Mouse (Mus musculus): ENCODE measurements at regions not wholly inside any gene's neighbourhood (a gene's known extent, or its start where the extent isn't known, plus 50 kb on each side); places are given as distances from the start of the nearest gene placed in this dataset.

GRCm38 (mm10) chr9:41833408-41833807 is 290.7 kb downstream of the Sorl1 start:
- DNase-seq (ENCODE audit: low spot score) = no peak

- DNase-seq (ENCODE audit: low spot score) = no peak
Measured at GRCm38 (mm10) chr9:41827356-41827755, 296.7 kb downstream of the Sorl1 start.

DNA sequence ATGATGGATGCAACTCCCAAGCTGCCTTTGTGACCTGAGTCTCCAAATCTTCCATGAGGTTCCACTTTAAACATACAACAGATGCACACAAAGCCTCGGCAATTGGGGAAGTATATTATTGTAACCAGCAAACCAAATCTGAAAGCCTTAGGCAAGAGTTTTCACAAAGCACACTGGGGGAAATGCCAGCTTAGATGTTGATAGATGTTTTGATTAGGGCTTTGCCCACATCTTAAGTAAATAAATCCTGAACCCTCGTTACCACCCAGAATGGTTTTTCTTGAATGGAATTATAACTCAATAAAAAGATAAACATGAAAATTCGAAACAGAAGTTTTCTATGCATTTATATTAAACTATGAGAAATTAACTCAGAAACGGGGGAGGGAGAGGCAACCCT is 302.7 kb downstream of the Sorl1 start:
- no peak for DNase-seq (ENCODE audit: low spot score)

DNA sequence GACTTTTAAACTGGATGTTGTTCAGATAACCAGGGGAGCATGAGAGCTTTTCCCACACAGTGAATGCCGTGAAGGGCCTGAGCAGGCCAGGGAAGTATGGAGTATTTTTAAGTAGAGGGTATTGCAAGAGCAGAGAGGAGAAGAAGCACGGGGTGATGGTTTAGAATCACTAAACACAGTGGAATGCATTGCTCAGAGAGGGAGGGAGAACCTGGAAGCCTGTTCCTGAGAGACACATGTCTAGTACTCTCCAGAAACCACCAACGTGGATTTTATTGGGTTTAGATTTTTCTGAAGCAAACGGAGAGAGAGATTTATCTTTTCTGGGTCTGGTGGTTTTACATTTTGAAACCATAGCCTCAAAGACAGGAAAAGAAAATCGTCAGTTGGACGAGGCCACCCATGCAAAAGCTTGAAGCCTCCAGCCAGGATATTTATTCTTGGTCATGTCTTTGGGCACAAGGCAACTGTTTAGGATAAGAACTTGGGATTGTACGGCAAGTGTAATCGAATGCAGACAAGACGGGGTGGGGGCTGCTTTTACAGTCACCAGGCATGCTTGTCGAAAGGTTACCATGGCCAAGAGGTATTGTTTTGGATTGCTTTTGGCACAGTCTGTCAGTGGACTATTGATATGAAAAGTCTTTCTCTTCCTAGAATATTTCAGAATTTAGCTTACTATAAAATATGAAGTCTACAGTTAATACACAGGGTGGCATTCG is 306.2 kb downstream of the Sorl1 start:
- no peak for DNase-seq (ENCODE audit: low spot score)

- DNase-seq (ENCODE audit: low spot score) = no peak
Measured at GRCm38 (mm10) chr9:41815921-41816320, 308.2 kb downstream of the Sorl1 start.

GRCm38 (mm10) chr9:41809291-41809690 is 314.8 kb downstream of the Sorl1 start:
- DNase-seq (ENCODE audit: low spot score) = no peak

- DNase-seq (ENCODE audit: low spot score) = no peak
Measured at GRCm38 (mm10) chr9:41808791-41809190, 315.3 kb downstream of the Sorl1 start.

- no peak for DNase-seq (ENCODE audit: low spot score)
Measured at GRCm38 (mm10) chr9:41806289-41806621, 317.8 kb downstream of the Sorl1 start.

GRCm38 (mm10) chr9:41805491-41806288 is 318.4 kb downstream of the Sorl1 start:
- DNase-seq (ENCODE audit: low spot score) = no peak

DNA sequence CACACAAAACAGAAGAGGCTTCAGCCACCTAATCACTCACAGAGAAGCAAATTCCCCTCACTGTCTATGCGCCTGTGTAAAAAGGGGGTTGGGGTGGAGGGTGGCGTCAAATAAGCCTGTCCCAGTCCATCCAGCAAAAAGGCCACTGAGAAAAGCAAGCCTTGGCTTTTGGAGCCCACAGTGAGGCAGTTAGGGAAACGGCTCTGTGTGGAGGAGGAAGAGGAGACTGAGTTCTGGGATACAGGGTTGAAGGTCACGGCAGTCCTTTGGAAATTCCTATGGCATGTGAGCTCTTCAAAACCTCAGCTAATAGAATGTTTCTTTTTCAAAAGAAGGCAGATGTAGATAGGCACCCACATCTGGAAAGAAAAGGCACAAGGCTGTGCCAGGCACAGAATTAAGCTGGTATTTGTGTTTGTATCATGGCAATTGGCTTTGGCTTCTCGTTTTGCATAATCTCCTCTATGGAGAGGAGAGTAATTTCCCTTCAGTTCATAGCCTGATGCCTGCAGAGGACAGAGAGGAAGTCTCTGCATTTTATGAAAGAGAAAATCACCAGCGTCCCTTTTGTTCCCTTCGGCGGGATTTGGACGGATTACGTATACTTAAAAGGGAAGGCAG is 319.3 kb downstream of the Sorl1 start:
- no peak for DNase-seq (ENCODE audit: low spot score)

GRCm38 (mm10) chr9:41803680-41804460 is 320.2 kb downstream of the Sorl1 start:
- no peak for DNase-seq (ENCODE audit: low spot score)

DNA sequence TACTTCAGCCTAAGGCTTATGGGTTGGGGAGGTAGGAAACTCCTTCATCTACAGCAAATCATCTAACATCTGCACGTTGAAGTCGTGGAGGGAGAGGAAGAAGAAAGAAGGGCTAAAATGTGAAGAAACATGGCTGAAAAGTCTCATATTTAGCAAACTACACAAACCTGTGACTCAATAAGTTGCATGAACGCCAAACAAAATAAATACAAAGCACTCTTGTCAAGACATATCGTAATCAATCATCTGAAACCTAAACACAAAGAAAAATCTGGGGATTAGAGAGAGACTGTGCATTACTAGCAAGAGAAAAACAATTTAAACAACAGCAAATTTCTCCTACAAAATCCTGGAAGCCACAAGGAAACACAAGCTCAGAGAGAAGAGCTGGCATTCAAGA is 322.7 kb downstream of the Sorl1 start:
- no peak for DNase-seq (ENCODE audit: low spot score)

- DNase-seq (ENCODE audit: low spot score) = no peak
Measured at GRCm38 (mm10) chr9:41792830-41793213, 331.3 kb downstream of the Sorl1 start.

- DNase-seq (ENCODE audit: low spot score) = no peak
Measured at GRCm38 (mm10) chr9:41792173-41792829, 331.8 kb downstream of the Sorl1 start.

GRCm38 (mm10) chr9:41791501-41792172 is 332.5 kb downstream of the Sorl1 start:
- no peak for DNase-seq (ENCODE audit: low spot score)

- DNase-seq (ENCODE audit: low spot score) = no peak
Measured at GRCm38 (mm10) chr9:41785131-41785530, 339.0 kb downstream of the Sorl1 start.

- no peak for DNase-seq (ENCODE audit: low spot score)
Measured at GRCm38 (mm10) chr9:41772281-41772902, 351.7 kb downstream of the Sorl1 start.

GRCm38 (mm10) chr9:41771276-41771675 is 352.8 kb downstream of the Sorl1 start:
- no peak for DNase-seq (ENCODE audit: low spot score)

DNA sequence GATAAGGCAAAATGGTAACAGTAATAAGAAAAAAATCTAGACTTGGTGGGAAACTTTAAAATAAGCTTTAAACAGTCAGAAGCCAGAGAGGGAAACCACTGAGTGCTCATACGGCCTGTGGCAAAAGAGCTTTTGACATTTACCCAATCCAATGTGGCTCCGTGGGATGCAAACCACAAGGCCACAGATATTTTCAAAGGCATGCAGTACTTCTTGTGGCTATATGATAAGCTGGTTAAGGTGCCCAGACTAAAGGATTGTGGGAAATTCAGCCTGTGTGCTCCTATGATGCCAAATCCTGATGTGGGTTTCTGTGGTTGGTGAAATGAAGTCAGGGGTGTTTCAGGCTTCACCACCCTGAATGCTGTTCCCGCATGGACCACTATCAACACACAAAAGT is 355.8 kb downstream of the Sorl1 start:
- DNase-seq (ENCODE audit: low spot score) = no peak

DNA sequence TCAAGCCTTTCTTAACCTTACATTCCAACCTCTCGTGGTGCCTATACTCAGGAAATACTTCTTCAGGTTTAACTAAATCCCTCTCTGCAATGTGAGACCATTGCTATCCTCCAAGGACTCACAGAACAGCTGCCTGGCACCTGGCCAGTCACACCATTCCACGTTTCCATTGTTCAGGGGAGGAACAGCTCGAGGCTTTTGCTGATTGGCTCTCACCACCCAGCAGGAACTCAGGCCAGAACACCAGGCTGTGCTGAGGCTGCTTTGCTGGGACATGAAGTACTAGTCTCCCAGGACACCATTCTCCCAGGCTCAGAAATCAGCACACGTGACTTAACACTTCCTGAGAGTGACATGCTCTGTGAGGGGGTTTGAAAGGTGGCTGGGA is 357.6 kb downstream of the Sorl1 start:
- DNase-seq (ENCODE audit: low spot score) = no peak

All from c-Kit-positive CD71-positive TER-119-positive erythroid progenitor cells, embryonic 14.5 days (primary cell).